Mouse (Mus musculus) lung, postnatal 25 days (tissue): ENCODE results near the gene Htra3.

Experiments
- DNase-seq: peaks from one replicate; pipeline ENCODE4 v3.0.0; 2022; ENCODE audit warnings: low spot score

Htra3 gene

DNA sequence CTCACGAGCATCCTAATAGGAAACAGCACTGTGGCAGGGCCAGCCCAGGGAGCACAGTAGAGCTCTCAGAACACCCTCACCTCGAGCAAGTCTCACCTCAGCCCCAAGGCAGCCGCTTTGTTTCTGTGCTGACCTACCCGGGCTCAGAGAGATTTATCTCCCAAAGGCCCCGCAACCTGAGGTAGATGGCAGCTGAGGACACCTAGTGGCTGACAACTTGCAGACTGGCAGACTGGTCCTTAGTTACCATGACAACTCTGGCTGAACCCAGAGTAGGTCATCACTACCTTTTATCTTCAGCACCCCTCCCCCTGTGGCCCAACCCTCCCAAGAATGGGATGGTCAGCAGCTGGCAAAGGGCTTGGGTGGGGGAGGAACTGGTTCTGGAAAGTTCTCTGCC is 16.2 kb upstream of the Htra3 start:
- DNase-seq, result no peak

DNA sequence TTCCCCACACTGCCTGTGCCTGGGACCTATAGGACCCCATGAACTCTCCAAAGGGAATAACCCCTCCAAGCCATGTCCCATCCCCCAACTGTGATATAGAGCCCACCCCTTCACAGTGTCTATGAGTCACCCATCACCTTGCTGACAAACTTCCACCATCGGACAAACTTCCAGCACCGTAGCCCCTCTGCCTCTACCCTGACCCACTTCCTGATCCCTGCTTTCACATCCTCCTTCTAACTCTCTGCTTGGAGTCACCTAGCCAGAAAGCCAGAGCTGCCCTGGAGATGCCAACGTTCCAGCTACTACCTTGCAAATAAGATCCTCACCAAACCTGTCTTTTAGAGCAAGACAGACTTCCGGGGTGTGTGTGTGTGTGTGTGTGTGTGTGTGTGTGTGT is 14.1 kb upstream of the Htra3 start:
- no peak for DNase-seq

DNA sequence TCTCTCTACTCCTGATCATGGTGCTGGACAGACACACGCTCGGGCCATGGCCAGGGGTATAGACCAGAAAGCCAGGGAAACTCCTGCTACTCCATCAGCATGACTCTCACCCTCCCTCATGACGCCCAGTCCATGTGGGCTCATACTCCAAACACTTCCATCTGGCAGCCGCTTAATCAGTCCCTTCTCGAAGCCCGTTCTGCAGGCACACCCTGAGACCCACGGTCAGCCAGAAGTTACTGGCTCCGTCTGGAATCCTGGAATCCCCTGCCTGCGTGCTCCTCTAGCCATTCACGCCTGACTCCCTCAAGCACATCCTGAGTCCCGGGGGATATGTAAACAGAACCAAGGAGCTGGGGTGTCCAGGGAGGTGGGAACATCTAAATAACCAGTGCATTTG is 11.7 kb upstream of the Htra3 start:
- no peak for DNase-seq

DNA sequence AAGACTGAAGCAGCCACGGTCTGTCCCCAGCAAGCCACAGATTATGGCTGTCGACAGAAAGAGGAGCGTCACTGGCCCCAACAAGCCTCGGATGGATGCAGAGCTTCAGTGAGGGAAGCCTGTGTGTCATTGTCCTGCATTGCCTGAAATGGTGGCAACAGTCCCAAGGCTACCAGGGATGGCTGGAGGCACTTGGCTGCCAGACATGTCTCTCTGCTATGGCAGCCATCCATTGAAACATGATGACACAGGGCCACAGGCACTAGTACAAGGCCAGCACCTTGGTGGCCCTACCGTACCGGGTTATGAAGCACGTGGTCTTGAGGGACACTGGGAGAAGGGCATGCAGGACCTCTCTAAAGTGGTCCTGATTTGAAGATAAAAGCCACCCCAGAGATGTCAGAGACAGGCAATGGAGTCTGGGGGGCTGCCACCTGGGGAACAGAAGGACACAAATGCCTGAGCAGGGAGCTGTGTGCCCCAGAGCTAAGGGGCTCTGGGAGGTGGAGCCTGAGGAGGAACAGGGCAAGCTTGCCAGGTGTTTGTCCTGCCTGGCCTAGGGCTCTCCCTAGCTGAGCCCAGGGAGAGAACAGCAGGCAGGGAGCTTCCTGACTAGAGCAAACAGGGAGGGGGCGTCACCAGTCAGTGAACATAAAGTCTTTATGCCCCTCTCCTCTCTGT is 11.0 kb upstream of the Htra3 start:
- no peak for DNase-seq

DNA sequence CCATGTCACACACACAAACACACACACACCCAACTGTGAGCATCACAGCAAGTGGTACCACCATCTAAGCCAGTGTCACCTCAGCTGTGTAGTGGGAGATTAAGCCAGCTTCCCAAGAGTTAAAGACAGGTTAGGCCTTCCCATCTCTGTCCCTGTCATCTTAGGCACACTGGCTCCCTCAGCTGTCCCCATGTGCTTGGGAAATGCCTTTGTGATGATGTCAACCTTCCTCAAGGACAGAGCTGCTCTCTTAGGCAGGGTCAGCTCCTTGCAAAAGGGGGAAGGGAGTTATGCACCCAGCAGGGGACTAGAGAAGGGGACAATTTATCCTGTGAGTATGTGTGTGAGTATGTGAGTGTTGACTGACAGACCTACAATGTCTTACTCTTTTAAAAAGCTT is 9.8 kb upstream of the Htra3 start:
- no peak for DNase-seq

DNA sequence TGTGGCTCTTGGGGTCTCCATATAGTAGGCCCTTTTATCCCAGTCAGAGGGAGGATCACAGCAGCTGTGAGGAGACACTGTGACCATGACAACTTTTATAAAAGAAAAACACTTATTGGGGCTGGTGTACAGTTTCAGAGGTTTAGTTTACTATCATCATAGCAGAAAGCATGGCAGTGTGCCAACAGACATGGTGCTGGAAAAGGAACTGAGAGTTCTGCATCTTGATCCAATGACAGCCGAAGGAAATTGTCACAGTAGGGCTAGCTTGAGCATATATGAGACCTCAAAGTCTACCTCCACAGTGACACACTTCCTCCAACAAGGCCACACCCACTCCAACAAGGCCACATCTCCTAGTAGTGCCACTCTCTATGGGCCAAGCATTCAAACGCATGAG is 9.3 kb upstream of the Htra3 start:
- no peak for DNase-seq

DNA sequence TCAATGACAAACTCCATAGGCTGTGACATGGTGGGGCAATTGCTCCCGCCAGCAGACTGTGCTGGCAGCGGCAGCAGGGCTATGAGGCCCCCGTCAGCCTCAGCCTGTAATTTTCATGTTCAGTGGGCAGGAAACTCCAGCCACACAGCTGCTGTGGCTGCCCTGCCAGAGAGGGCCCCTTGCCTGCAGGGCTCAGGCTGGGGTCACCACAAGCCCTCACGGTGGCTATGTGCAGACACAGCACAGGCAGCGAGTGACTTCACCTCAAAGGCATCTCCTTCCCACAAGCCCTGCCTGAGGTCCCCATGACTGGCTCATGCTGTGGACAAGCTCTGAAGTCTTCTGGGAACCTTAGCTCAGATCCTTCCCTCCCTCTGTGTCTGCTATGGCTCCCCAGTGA is 7.5 kb upstream of the Htra3 start:
- no peak for DNase-seq

DNA sequence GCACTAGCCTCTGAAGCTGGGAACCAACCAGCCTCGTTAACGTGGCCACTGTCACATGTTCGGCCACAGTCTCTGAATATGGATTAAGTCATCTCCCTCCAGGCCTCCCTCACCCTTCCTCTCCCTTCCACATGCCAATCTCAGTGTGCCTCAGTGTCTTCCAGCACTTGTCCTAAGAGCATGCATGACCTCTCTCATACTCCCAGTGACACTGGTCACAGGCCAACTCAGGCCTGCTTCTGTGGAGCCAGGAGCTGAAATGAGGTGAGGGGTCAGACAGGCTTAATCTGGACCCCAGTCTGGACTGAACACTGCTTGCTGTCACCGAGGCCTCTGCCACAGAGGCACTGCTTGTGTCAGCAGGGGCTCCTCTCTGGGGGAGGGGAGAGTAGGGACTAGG is 6.8 kb upstream of the Htra3 start:
- DNase-seq, result no peak

DNA sequence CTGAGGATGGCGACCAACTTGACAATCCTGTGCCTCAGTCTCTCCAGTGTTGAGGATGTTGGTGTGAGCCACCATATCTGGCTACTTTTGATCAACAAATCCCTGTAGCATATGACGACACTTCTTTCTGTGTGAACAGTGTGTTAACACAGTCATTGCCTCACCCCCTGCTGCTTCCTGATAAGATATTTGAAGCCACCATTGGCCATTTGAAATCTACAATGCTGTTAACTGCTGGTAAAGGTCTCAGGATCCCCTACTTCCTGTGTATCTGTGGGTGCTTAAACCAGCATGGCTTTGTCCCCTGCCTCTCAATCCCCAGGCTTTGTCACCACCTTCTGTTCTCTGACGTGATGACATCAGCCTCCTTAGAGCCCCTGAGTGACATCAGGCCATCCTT is 5.5 kb upstream of the Htra3 start:
- no peak for DNase-seq

DNA sequence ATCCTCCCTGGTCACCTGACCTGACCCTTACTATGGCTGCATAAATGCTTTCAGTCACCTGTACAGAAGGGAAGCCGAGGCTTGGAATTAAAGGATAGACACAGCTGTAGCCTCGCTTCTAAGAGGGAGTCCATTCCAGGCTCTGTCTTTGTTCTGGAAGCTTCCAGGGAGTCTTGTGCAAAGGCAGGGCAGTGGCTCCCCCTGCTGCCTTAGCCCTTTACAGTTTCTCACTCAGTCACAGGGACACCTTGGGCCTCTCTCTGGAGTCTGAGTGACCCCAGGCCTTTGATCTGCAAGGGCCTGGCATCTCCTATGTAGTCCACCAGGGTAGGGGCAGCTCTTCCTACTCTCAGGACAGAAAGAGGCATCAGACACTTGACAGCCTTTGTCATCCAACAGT is 1.4 kb upstream of the Htra3 start:
- DNase-seq, result peak; percentile 53

DNA sequence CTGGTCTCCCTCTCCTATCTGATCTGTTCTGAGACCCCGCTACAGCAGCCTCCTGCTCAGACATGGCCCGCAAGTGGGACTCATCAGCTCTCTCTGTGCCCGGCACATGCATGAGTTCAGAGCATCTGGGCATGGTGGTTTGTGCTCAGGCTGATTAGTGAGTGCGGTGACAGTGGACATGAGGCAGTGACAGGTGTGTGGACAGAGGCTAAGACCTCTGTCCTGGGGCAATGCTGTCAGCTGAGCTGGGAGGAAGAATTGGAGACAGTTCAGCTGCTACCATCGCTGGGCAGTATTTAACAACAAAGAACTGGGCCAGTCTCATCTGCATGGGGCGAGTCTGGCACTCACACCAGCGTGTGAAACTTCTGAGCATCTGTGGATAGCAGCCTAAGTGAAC is 2.6 kb downstream of the Htra3 start:
- DNase-seq, result no peak

DNA sequence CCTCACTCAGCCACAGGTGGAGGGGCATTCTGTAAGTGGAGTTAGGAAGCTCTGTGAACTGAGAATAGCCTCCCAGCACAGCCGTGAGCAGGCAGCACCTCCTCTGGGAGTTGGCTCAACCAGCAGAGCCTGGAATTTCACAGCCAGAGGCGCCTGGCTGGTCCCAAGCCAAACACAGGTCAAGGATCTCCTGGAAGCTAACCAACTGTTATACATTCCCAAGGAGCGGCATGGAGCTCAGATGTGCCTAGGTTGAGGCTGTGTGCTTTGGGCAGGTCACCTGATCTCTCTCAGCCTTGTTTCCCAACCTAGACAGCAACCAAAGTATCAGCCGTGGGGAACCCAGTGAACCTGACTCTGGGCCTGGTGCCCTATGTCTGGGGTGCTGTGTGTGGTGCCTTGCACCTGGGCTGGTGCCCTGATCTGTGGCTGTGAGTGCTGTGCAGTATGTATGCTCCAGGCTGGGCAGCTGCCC is 5.5 kb downstream of the Htra3 start:
- DNase-seq, result peak; percentile 87

DNA sequence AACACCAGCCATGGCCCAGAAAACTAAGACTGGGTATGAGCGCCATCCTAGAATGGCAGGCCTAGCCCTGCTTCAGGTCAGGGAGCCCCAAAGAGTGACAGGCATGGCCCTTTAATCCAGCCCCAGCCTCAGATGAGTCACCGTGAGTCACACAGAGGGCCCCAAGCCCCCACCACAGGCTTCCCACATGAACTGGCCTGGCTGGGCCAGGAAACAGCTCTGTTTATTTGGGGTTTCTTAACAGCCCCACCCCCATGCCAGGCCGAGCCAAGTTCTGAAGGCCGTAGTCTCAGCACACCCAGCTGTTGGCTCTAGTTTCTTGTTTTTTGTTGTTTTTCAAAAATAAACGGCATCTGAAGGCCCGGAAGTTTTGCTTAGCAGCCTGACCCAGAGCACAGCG is 6.5 kb downstream of the Htra3 start:
- peak; percentile 89 for DNase-seq

DNA sequence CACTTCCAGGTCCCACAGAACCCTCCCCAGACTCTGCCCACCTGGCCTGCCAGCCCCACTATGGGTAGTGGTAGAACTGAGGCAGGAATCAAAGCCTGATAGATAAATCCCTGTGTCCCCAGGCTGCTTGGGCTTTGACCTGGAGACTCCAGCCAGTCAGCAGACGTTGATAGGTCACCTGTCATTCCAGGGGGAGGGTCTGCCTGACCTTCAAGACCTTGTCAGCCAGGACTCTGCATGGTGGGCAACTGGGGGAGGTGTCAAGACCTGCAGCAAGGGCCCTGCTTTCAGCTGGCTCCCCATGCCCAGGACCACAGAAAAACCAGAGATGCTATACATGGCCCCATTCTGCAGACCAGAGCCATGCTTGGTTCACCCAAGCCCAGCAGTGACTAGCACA is 7.0 kb downstream of the Htra3 start:
- DNase-seq, result no peak

DNA sequence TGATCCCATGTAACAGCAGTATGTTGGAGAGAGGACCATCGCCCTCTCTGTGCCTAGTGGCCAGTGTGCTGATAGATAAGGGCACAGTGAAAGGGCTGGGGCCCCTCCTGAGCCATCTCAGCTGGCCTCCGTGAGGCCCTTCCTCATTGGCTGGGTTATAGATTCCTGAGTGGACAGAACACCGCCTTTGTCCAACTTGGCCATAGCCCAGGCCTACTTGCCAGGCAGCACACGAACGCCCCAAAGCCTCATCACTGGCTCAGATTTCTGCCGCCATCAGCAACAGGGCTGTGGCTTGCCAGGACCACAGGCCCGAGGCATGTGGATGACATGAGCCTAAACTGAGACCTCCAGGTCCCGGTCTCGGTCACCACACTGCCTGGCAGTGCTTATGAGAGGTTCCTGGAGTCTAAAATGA is 8.1 kb downstream of the Htra3 start:
- DNase-seq, result peak; percentile 69

DNA sequence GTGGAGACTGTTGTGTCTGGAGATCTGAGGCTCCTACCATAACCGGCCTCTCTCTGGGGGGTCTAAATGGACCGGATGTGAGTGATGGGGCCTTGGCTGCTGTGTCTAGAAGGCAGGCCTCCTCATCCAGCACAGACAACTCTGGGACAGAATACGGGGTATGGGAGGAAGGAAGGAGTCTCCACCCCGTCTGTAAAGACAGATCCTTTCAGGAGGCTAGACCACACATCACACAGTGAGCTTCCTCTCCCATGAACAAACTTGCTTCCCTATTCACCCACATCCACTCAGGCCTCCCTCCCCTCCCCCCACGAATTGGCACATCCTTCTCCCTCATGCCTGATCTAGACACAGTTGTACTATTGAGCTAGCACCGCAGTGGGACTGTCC is 9.2 kb downstream of the Htra3 start:
- peak; percentile 54 for DNase-seq

DNA sequence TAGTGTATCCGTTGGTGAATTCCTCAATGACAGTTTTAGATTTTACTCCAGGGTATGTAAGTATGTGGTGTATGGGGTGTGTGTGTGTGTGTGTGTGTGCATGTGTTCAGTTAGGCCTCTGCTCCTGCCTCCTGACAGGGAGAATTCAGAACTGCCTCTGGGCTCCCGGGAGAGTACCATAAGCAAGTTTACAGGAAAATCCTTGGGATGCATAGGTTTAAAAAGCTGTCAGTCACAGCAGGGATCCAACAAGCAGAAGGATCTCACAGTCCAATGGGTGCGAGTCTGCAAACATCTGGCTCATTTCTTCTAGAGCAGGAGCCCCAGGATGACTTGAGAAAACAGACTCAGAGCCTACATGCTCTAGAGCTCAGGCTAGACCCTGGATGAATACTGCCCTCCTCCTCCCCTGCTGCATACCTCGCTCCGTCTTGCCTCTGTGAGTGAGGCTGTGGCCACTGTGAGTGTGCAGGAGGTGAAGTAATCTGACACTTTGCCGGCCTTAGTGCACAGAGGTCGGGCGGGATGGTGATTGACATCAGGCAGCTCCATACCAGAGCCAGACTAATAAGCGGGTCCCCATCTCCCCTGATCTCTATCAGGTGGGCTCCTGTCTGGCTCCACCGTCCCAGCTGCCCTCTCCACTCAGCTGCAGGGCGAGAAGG is 9.7 kb downstream of the Htra3 start:
- no peak for DNase-seq

DNA sequence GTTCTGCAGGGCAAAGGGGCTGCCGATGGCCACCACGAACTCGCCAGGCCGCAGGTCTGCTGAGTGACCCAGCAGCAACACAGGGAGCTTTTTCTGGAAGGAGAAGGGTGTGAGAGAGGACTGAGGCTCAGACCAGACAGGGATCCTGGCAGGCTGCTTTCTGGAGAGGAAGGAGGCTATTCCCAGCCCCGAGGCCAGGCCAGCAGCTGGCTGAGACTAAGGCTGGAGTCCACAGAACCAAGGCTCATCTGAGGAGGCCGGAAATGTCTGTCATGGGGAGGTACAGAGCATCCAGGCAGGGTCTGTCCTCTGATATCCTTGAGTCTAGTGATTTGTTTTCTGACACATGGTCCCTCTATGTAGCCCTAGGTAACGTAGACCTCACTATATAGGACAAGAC is 13.4 kb downstream of the Htra3 start:
- no peak for DNase-seq

DNA sequence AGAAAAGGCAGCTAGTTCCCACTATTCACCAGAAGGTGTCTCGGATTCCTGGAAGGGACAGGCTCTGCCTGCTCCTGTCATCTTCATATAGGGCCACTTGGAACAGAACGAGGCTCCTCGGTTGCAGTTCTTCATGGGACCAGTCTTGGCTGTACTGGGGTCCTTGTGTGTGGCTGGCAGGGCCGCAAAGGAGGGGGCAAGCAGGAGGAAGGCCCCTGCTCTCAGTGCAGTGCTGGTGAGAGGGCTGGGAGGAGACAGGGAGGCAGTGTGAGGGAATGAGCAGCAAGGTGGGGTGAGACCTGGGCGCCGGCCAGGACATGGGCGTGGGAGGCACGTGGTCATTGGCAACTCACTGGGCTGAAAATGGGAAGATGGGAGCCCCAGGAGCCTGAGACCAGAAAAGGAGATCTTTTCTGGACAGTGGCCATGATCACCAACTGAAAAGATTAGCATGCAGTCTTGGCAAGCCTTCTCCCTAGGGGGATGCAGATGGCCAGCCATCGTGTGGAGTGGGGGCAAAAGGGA is 17.5 kb downstream of the Htra3 start:
- no peak for DNase-seq

DNA sequence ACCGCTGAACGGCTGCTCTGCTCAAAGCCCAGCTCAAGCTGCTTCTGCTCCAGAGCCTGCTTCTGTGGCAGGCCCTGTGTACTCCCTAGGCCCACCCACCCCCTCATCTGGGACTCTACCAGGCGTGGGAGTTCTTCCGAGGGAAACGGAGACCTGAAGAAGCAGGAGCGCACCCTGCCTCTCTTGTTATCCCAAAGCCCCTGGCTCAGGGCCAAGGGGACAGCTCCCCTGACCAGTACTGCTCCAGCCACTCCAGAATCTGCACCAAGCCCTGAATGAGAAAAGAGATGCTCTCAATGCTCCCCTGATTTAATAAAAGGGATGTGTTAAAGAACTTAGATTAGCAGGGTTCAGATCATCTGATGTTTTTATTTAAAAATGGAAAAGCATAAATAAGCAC is 18.4 kb downstream of the Htra3 start:
- DNase-seq, result no peak

DNA sequence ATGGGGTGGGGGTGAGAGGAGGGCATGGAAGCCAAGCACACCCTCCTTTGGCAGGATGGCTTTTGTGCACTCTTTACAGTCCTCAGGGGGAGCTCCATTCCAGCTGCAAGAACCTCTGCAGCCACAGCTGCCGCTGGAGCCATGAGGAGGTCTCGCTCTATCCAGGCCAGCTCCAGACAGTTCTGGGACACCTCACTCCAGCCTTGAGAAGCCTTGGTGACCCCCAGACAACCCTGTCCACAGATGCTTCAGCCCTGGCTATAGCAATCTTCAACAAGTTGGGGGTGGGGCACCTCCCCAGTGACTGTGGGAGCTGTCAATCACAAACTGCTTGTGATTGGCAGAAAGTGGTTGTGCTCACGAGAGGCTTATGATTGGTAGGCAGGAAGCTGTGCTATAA is 20.1 kb downstream of the Htra3 start:
- DNase-seq, result no peak

DNA sequence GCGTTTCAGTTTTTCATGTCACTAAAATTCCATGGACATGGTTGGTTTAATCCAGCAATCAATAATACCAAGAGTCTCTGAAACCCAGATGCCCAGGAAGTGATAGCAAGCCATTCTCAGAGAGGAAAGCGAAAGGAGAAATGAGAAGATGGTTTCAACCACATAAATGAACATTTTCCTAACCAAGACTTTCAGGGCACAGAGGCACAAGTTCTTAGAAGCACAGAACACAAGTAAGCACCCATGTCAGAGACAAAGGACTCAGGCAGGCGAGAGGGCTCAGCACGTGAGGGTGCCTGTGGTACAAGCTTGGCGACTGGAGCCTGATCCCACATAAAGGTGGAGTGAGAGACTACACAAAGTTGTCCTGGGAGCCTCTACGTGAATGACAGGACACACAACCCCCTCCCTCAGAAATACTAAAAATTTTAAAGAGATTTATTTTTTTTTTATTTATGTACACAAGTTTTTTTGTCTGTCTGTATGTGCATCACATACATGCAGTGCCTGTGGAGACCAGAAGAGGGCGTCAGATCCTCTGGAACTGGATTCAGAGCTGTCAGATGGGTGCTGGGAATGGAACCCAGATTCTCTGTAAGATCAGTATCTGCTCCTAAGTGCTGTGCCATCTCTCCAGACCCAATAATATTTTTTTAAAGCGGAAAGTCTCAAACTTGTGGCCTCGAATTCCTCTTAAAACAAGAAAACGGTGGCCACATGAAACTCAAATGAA is 23.7 kb downstream of the Htra3 start:
- DNase-seq, result no peak

DNA sequence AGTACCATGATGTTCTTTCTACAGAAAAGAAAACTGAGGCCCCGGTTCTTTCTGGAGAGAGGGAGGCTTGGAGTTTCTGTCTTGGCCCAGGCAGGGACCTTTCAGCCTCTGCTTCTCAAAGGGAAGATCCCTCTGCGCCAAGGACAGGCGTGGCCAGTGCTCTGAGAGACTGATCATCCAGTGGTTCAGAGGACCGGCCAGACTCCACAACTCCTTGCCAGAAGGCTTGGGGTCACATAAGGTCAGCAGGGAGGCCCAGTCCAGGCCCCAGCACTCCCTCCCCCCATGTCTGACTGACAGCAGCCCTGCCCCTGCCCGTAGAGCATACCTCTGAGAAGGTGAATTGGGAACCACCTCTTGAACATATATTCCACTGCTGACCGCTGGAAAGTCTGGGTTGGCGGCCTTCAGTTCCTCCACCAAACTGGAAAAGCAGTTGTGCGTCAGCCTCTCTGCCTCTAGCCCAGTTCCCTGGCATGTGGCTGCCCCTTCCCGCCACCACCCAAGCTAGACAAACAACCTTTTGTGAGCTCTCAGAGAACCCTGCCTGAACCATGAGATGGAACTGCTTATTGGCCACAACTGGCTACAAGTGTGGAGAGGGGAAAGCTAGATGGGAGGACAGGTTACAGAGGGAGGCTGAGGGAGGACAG is 25.7 kb downstream of the Htra3 start:
- DNase-seq, result no peak
